Mouse (Mus musculus): ENCODE data around the gene Mylk. TPM values are rescaled to one million over a fixed set of nuclear protein-coding genes. Genes with fewer than 3 reads are reported as not detected.

Gene Mylk
- total RNA-seq, 2 experiments from 2014 or later: 0.77 to 0.79 TPM

DNA sequence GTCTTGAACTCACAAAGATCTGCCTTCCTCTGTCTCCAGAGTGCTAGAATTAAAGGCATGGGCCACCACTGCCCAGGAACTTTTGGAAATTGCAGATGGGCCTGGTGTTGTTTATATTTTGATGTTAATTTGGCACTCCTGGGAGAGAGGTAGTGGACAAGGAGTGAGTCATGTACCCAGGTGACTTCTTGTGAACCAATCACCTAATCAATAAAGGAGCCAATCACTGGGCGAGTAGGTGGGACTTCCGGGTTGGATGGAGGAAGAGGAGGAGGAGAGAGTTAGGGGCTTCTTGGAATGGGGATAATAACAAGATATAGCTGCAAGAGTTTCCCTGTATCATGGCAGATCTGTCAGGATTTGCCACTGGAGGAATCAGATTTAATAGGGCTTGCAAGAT is 268.5 kb downstream of the Mylk start:
- no peak for ATAC-seq (replicated peaks; ENCODE audit: poor library complexity)

DNA sequence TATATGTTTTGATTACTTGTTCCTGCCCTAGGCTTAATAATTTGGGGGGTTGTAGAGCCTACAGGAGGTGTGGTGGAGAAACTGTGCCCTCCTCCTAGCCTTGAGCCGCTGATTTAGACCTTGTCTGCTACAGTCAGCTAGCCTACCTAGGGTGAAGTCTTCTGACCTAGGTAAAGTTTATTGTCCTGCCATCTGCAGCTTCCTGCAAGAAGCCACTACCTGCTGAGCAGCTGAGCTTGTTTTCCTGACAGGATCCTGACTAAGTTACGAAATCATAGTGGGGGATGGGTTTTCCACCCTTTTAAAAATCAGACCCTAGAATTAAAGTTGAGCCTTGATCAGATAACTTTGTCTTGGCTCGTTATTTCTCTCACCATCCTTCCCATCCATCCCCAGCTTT is 271.5 kb downstream of the Mylk start:
- ATAC-seq (replicated peaks; ENCODE audit: poor library complexity): no peak

DNA sequence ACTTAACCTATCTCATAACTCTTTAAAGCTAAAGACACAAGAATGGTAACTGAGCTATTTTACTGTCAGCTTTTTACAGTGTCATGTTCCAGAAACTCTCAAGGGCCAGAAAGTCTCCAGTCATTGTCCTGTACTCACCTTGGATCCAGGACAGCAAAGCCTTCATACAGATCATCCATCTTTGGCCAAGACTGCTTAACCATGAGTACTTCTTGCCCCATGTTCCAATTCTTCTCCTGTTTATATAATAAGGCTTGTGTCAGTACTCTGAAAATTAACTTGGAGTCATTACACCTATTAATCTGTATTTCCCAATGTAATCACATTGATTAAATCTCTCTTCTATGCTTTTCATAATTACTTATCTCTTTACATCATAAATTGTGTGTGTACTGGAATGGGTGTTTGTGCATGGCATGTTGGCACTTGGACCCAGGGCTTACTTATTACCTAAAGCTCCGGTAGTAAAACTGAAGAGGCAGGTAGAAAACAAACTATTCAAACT is 273.5 kb downstream of the Mylk start:
- no peak for ATAC-seq (replicated peaks; ENCODE audit: poor library complexity)

DNA sequence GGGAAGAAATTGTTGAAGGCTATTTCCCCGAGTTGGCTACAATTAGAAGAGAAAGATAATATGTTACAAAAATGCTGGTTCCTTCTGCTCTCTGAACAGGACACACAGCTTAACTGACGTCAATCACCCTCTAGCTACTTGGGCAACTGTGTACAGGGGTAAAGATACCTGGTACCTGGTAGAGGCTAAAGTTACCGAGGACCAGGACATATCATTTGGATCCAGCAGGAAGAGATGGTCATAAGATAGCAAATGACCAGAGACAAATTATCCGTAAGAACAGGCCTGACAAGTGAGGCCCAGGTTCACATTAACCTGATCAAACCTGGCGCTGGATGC is 276.9 kb downstream of the Mylk start:
- no peak for ATAC-seq (replicated peaks; ENCODE audit: poor library complexity)

DNA sequence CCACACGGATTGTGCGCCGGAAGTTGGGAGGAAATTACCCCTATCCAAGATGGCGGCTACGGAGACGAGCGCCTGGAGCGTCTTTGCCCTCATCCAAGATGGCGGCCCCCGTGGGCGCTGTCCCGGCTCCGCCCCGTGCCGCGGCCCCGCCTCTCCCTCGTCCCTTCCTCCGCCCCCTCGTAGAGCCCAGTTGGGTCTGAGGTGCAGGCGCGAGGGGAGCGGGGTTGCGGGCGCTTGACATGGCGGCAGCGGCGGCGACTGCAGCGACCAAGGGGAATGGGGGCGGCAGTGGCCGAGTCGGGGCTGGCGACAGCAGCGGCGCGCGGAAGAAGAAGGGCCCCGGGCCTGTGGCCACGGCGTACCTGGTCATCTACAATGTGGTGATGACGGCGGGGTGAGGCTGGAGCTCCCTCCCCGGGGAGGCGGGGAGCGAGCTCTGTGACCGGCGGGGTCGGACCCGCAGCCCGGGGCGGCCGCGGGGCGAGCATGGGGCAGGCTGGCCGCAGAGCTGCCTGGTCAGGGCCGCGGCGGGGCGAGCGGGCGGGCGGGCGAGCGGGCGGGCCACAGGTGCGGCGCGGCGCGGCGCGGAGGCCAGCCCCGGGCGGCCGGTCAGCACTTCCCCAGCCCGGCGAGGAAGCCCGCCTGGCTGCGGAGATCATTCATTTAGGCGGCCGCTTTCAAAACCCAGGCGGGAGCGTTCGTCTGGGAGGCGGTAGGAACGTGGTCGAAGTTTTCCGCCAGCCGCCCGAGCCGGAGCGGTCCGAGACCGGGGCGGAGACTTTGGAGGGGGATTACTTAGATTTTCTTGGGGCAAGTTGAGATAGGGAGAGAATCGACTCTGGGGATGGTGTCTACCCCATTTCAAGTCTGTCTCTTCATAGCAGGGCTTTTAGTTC is 277.5 kb downstream of the Mylk start, which contains the start of gene Hacd2:
Hacd2 (plus strand) TSS at position 187 of the 896 bp plus-strand sequence.
- peak; percentile 100 for ATAC-seq (replicated peaks; ENCODE audit: poor library complexity)

DNA sequence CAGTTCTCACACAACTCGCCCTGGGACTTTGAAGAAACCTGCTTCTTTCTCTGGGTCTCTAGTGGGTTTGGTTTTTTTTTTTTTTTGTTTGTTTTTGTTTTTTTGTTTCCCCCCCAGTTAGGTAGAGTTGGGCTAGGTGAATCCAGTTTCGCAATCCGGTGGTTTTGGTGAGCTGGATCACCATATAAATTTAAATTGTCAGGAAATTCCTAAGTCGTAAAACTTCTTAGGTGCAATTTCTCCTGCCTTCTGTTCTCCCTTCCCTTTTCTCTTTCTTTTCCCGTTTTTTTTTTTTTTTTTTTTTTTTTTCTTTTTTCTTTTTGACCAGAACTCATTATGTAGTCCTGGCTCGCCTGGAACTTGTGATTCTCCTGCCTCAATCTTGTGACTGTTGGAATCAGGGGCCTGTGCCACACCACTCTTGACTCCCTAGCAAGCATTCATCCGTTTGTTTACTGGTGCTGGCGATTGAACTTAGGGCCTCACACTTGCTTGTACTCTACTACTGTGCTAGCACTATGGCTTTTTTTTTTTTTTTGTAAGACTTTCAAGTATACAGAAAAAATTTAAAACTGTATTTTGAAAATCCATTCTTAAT is 278.2 kb downstream of the Mylk start:
- ATAC-seq (replicated peaks; ENCODE audit: poor library complexity): no peak

DNA sequence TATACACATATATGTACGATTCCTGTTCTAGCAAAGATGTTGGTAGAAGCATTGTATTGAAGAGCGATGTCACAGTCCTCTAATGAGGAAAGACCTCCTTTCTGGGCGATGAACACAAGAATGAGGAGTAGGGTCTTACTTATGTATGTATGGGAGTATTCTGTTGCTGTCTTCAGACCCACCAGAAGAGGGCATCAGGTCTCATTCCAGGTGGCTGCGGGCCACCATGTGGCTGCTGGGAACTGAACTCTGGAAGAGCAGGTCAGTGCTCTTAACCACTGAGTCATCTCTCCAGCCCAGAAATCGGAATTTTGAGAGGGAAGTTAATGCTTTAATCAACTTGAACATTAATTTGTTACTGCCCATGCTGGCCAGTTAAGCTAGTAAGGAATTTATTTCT is 279.3 kb downstream of the Mylk start:
- no peak for ATAC-seq (replicated peaks; ENCODE audit: poor library complexity)

DNA sequence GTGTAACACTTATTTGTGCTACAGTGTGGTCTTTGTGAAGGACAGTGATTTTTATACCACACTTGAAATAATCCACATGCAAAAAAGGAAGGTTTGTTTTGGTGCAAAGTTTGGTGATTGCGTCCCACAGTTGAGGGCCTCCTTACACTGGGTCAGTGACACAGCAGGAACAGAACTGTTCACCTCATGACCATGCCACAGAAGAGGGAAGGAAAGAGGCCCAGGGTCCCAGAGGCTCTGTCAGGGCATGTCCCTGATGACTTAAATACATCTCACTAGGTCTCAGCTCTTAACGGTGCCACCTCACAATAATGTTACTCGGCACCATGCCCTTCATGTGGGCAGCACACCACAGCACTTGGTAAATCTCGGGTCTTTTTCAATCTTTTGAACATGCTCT is 280.3 kb downstream of the Mylk start:
- no peak for ATAC-seq (replicated peaks; ENCODE audit: poor library complexity)

DNA sequence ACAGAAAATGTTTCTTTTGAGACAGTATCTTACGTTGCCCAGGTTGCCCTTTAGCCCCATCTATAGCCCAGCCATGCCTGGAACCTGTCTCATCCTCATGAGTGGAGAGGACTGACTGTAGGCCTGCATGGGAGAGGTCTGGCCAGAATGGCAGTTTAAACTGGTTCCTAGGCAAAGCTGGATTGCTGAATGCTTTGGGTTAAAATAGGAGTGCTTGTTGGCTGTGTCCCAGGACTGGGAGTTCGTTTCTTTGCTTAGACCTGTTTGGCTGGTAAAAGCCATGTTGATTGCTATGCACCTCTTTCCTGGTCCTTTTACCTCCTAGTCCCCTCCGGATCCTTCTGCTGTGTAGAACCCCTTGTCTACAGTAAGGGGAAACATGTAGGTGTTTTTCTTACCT is 288.2 kb downstream of the Mylk start:
- no peak for ATAC-seq (replicated peaks; ENCODE audit: poor library complexity)

DNA sequence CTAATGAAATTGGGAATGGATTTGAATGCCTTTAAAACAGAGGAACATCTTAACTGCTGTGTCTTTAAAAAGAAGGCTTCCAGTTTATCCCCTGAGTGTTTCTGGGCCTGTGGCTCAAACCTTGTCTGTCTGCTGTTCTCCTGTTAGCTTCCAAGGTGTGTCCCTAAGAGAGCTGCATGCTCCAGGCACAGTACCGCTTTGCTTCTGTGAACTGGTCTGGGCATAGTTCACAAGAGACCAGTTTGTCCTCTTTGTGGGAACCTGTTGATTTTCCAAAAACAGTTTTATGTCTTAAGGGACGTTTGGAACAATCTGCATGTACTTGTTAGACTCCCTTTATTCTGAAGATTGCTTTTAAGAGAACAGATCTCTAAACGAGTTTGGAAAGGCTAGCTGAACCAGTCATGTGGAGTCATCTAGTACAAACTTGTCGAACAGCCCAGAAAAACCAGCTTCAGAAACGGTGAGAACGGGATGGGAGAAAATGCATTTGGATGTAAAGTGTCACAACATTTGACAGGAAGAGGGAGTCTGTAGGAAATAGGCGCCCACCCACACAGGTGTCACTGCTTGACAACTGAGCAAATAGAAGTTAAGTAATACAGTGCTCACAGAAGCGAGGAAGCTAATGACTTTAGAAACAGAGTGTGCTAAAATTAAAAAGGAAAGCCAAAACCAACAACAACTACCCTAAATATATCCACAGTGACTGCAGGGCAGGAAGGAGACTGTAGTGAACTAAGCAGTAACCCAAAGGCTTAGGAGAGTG is 289.0 kb downstream of the Mylk start:
- no peak for ATAC-seq (replicated peaks; ENCODE audit: poor library complexity)

DNA sequence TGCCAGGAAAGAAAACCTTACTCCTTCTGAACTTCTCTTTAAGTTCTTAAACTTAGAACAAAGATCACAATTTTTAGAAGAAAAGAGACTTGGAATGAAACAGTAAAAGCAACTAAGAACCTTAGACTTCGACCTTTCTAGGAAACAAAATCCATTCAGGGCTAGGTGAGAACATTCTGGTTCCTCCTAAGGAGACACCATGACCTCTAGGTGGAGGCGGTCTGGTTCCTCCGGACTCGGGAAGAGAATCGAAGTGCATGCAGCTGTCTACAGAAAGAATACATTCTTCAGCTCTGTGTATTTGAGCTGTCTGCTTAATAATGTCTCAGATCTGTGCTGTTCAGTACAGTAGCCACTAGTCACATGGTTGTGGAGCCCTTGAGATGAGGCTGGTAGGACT is 290.0 kb downstream of the Mylk start:
- ATAC-seq (replicated peaks; ENCODE audit: poor library complexity): no peak

DNA sequence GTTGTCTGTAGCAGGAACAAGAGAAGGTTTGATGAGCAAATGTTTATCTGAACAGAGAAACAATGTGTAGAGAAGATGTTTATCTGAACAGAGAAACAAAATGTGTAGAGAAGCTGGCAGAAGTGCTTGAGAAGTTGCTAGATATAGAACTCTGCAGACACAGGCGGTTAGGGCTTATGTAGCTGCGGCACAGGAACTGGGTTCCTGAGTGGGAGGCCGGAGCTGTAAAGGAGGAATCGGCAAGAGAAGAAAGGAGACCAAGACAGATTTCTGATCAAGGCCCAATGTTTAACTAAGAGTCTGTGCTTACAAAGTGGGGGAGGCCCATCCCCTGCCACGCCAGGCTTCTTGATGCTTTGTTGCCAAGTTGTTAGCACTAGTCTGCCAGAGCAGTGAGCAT is 291.7 kb downstream of the Mylk start:
- ATAC-seq (replicated peaks; ENCODE audit: poor library complexity): no peak

DNA sequence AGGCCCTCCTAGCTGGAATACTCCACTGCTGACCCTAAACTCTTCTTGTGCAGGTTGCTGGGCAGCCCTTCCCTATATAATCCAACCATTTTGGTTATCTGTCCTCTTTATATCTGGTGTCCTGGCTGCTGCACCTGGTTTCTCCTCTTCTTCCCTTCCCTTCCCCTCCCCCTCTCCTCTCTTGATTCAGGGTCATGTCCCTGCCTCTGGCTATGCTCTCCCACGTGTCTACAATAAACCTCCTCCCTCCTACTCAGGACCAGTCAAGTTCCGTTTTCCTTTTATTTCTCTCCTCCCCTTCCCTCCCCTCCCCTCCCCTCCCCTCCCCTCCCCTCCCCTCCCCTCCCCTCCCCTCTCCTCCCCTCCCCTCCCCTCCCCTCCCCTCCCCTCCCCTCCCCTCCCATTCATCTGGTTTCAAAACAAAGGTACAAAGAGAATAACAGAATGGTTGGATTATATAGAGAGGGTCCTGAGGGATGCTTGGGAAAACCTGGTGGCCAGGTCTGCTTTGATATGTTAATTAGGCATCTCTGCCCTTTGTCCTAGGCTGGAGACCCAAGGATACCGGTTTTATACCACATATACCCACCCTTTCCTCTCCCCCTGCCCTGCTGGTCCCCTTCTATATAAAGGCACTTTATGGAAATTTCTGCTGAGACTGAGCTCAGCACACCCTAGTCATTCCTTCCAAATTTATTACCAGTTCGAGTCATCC is 293.5 kb downstream of the Mylk start:
- ATAC-seq (replicated peaks; ENCODE audit: poor library complexity): no peak

DNA sequence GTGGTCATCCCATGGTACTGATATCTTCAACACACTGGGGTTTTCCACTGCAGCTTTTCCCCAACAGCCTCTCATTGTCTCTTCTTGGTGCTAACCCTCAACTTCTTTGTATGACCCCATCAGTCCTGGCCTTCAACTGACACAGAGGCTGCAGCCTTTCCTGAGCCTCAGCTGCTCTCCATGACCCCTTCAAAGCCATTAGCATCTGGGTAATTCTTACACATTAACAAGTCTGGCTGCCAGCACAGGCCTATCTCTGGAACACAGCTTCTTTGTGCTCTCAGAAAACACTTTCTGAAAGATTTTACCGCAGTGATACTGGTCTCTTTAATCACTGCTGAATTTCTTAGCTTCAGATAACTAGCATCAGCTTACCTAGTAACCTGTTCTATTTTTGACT is 295.1 kb downstream of the Mylk start:
- ATAC-seq (replicated peaks; ENCODE audit: poor library complexity): no peak

DNA sequence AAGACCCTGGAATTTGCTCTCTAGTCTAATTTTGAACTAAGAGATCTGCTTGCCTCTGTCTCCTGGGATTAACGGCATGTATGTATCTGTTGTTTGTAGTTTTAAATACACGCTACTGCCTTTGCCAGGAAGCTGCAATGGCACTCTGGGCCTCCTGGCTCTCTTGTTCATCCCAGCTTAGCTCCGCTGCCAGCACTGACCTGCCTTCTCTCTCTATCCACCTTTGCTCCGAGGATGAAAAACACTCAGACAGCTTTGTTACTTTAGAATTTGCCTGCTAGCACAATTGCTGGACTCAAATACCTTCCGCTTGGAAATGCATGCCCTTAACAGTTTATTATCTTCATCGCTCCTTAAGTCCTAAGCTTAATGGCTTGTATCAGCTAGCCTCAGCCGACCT is 296.0 kb downstream of the Mylk start:
- ATAC-seq (replicated peaks; ENCODE audit: poor library complexity): no peak

DNA sequence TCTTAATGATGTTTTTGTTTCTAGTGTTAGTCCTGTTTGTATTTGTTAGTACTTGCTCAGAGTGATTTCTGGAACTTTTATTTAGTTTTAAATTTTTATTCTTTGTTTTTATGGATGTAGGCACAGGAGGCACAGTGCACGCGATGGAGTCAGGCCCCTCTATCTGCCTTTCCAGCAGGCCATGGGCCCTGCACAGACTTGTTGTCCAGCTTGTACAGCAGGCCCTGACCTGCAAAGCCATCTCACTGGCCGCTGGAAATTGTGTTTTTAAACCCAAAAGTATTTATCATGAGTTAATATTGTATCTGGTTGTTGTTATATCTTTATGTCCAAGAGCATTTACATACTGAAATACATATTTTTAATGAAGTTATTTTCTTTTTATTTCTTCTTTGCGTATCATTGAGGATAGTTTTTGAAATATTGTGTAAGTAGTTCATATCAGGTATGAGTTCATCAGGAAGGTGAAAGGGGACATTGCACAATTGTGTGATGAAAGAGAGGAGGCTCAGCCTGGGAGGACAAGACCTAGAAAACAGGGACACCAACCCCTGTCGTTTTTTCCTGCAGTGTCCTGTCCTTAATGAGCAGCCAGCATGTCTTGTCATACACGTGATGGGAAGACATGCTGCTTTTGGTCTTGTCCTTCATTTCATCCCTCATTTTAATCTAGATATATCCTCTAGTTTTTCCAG is 301.2 kb downstream of the Mylk start:
- 0 out of 2 replicates have a peak, but pooled peaks have one; percentile 38 for ATAC-seq (replicated peaks; ENCODE audit: poor library complexity)

DNA sequence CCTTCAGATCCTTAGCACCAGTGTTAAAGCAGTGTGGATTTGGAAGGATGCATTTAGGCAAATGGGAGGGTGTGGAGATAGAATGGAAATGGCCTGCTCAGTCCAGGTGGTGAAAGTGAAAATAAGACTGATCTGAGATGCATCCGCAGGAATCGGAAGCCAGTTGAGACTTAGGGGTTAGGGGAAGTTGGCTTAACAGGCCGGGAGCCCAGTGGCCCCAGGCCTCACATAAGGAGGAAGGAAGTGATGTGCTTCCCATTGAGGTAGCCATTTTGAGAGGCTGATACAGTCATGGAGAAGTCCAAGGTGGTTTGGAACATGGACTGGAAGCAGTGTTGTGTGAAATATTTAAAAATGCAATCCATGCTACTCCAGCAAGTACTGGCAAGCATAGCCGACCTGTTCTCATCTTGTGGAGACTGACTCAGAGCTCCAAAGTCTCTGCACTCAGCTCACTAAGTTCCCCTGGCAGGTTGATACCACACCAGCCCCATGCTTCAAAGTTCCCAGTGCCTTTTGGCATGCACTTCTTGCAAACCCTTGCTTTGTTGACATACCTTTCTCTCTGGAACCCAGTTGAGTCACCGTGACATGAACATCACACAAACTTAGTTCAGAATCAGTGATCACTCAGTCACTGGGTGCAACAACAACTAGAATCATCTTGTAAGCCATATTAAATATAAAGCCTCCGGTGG is 302.4 kb downstream of the Mylk start:
- ATAC-seq (replicated peaks; ENCODE audit: poor library complexity): peak; percentile 99

DNA sequence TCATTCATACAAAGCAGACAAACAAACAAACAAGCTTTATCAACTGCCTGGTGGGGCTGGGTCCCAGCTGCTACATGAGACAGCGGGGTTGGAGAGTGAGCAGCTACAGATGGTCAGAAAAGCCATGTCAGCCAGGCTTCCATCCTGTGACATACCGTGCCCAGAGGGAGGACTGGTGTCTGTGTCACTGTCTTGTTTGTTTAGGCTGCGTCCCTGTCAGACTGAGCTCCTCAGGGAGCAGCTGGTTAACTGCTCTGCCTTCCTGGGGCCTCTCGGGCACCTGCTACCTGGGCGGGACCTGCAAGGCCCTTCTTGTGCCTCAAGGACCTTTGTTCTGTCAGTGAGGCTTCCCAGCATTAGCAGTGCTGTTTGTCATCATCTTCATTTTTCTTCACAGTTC is 306.1 kb downstream of the Mylk start:
- no peak for ATAC-seq (replicated peaks; ENCODE audit: poor library complexity)

Data from megakaryocyte progenitor cell, adult 5-6 weeks (primary cell).